Mouse (Mus musculus): ENCODE results near the gene Sept14.
A peak's percentile ranks its signal among the peaks of the same experiment; 100 is the strongest.

DNA sequence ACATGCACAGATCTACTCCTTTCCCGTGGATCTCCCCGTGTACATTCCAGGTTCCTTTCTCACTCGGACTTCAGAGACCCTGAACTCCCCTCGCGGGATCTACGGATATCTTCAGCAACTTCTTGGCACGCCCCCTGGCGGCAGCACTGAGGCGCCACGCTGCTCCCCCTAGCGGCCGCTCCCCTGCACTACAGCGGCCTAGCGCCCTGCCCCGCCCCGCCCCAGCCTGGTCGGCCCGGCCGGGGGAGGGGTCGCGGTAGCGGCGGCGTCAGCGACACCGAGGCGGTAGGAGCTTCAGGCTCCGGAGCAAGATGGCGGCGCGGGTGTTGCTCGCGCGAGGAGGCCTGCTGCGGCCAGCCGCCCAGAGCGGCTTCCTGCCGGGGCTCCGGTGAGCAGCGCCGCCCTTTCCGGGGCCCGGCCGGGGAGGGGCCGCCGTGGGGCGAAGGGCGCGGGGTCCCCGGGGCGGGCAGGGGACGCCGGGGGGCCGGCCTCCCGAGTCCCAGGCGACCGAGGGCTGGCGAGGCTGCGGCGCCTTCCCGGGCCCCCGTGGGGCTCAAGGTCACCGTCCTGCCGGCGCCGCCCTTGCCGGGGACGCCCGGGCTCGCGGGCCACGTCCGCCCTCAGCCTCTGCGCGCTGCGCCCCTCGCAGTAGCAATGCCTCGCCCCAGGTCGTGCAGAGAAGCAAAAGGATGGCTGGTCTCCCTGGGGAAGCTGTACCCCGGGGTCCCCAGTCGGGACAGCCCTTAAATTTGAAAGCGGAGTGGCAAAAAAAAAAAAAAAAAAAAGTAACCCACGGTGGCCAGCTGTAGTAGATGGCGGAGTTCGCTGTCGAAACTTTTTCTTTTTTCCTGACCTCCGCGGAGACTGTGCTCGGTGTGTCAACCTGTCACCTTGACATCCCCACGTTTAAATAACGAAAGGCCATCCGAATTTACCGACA lies 16.8 kb upstream of the Sept14 start, which contains the start of gene Nipsnap2:
- TF ChIP-seq CTCF (IDR thresholded peaks at IDR 0.05; ENCODE audit: low read depth, low read length) (peak; percentile 100), POLR2A (IDR thresholded peaks at IDR 0.05; ENCODE audit: insufficient read depth, low read length) (peak; percentile 19)
